Mouse (Mus musculus): ENCODE data around the gene Iqcn.

The Iqcn gene

DNA sequence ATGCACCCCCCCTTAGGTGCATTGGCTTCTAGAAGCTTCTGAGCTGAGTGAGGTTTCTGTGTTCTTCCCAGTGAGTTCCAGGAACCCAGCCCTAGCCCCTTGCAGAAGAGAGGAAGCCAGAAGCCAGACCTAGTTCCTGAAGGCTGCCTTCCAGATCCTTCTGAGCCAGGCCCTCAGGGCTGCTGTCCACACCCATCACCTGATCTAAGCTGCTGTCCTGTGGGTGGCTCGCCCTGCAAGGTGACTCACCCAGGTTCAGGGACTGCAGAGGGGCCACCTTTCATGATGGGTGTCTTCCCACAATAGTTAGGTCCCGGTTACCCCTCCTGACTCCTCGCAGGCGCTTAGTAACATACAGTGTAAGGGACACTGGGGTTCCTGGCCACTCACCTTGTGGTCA lies 23.9 kb upstream of the Iqcn start:
- no peak for DNase-seq (ENCODE audit: low read depth)

DNA sequence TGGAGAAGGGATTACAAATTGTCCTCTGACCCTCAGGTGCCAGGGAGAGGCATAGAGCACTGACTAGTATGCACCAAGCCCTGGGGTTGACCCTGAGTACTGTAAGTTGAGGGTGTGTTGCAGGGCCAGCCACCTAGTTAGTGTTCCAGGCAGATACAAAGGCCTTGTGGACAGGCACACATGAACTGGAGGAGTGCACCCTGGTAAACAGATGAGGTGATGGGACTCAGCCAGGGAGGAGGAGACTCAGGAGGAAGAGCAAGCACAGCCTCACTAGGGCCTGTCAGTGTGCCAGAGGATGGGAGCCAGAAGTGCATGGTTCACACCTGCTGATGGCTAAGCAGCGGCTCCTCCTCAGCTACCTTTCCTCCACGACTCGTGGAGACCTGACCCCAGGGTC lies 23.2 kb upstream of the Iqcn start:
- DNase-seq (ENCODE audit: low read depth), result no peak

DNA sequence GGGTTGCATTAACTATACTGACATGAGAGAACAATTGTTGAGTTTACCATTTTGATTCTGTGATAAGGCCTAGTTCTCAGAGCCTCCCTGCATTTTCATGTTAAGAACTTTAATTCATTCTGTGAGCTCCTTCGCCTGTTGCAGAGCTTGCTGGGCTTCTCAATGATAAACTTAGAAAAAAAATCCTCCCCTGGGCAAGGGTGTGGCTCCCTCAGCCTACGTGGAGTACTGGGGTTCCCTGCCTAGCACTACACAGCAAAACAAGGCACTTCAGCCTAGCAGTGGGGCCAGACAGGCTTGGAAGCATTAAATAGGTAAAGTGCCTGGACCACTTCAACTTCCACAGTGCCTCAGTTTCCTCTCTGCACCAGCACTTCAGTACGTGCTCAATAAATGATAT lies 21.8 kb upstream of the Iqcn start:
- DNase-seq (ENCODE audit: low read depth), result no peak

DNA sequence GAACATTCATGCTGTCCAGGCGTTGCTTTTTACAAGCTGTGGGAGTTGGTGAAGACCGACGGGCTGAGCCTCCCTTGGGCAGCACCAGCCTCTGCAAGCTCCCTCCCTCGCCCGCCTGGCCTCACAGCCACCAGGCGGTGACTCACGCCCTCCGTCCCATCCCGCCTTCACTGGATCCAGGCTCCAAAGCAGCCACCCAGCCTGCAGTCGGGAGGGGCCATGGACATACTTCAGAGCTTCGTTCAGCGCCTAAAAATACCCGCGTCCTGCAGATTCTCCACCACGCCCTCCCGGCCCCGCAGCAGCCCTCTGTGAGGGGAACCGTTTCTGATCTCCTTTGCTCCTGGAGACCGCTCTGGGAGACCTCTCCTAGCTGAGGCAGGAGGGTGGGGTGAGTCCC lies 21.1 kb upstream of the Iqcn start:
- no peak for DNase-seq (ENCODE audit: low read depth)

DNA sequence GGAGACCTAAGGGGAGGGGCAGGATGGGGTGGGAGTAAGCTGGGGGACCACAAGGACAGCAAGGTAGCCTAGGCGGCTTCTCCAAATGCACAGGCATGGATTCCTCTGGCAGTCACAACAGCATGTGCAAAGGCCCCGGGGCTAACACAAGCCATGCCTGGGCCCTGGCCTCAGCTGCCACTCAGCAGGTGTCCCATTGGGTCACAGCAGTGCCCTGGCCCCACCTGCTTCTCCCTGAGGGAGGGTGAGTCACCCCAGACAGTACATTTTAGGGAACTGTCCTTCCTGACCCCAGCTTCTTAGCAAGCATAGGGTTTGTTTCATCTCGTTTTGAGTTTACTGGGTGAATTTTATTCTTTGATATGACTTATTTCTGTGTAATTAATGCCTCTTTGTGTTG lies 20.6 kb upstream of the Iqcn start:
- no peak for DNase-seq (ENCODE audit: low read depth)

DNA sequence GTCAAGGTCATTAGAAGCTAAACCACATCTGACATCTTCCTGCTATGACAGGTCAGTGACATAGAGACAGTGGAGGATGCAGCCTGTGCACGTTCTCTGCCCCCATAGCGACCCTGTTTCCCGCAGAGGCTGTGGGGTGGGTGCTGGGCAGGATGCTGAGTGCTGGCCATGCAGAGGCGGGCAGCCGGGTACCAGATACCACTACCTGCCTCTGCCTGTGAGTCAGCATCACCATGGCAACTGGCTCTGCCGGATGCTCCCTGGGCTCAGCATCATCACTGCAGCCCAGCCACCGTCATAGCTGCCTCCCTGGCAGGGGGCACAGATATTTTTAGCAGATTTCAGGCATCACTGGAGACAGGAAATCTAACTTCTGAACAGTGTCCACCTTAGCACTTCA lies 19.0 kb upstream of the Iqcn start:
- DNase-seq (ENCODE audit: low read depth), result peak; percentile 52

DNA sequence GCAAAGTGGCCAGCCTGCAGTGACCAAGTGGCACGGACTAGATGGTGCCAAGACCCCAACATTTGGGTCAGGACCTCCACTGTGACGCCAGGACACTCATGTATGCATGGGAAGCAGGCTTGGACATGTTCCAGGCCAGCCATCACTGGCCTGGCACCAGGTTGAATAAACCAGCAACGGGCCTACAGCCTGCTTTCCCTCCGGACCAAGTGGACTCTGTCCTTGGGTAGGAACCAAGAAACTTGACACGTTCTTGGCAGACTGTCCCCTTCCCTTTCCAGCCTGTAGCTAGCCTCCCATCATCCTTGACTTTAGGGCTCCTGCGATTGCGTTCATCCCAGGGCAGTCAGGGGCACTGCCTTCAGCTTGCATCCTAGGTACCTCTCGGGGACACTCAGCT lies 15.7 kb upstream of the Iqcn start:
- no peak for DNase-seq (ENCODE audit: low read depth)

DNA sequence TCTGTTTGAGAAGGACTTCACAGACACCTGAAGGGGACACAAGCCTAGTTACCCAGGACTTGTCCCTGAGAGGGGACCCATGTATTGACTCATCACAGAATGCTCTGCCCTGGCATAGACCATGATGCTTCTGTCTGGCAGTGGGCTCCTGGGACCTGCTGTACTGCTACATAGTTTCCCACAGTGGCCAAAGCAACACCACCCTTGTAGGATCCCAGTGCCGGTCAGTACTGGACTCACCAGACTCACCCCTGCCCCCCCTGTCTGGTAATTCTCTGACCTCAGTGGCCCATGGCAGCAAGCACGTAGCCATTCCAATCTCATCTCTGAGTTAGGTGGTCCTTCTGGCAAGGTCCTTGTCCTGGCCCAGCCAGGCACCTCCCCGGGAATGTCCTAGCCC lies 15.1 kb upstream of the Iqcn start:
- no peak for DNase-seq (ENCODE audit: low read depth)

DNA sequence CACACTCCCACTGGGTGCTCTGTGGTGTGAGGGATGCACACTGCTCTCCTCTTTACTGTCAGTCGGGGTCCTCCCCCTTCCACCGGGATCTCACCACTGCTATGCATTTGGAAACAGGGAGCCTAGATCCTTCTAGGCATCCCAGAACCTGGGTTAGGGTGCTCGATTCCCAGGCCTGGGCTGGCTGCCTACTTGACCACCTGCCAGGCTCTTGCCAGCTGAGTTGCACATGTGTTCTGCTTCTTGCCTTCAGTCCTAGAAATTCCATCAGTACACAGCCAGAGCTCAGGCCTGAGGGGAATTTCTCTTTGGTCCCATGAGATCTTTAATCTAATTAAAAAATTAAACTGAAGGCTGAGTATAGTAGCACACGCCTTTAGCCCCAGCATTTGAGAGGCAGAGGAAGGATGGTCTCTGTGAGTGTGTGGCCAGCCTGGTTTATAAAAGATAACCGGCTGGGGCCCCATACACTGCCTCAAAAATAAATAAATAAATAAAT lies 13.3 kb upstream of the Iqcn start:
- DNase-seq (ENCODE audit: low read depth), result no peak

DNA sequence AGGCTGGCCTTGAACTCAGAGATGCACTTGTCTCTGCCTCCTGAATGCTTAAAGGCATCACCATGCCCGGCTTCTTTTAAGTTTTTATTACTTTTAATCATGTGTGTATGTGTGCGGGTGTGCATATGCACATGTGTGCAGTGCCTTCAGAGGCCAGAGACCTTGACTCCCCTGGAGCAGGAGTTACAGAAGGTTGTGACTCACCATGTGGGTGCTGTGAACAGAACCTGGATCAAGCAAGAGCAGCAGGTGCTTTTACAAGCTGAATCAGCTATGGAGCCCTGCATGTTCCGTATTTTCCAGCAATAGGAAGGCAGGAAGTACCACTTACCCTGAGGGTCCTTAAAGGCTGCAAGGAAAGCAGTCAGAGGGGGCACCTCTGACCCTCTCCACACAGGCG lies 12.0 kb upstream of the Iqcn start:
- DNase-seq (ENCODE audit: low read depth), result no peak

DNA sequence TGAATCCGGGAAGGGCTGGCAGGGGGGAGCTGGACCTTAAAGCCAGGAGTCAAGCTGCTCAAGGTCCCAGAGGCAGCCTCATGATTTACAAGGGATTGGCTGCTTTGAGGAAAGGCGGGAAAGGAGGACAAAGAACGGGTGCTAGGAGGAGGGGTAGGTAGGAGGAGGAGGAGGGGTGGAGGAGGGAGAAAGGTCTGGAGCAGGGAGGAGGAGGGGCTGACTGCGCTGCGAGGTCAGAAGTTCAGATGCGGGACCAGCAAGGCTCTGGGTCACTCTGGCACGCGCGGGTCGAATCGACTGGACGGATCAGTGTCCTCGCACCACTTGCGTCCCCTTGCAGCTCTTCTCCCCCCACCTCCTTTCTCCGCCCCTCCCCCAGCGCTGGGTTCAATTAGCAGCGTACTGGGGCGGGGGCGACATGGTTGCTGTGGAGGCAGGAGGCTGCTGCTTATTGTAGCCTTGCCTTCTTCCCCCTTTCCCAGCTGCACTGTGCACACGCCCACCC lies 11.5 kb upstream of the Iqcn start:
- no peak for DNase-seq (ENCODE audit: low read depth)

DNA sequence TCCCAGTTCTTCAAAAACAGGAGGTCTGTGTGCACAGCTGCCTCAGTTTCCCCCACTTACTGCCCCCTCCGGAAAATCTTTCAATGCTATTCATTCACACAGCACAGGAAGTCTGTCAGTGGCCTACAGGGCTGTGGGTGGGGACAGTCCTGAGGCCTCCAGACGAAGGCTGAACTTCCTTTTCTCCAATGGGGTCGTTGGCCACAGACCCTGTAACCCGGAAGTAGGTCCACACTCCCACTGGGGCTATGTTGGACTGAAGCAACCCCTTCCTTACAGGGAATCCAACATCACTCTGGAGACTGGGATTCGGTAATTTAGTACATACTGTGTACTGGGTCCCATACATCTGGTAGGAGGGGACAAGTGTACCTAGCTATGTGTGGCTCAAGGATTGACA lies 9.6 kb upstream of the Iqcn start:
- DNase-seq (ENCODE audit: low read depth), result peak; percentile 43

DNA sequence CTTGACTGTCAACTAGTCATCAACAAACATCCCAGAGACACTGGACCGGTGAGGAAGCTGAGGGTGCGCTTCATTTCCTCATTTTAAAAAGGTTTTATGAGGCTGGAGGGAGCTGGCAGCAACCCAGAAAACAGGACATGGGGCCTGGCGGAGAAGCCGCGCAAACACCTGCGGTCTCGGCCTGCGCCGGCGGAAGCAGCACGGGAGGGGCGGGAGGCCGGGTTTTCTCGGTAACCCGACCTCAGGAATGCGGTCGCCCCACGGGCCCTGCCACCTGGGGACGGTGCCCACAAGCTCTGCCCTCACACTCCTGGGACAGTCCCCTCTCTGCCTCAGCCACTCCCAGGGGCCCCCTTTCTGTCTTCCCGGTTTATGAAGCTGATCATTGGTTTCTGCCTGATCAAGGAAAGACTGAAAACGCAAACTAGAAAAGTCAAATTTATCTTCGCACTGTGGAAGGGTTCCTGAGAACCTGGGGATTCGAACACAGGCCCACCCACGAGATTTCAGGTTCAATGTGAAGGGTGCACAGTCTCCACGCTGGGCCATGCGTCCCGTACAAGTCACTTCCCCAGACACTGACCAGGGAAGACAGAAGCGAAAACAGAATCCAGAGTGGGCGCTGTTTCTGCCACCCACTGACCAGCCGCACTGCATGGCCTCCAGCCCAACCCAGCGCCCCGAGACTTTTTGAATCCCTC lies 7.8 kb upstream of the Iqcn start:
- DNase-seq (ENCODE audit: low read depth), result peak; percentile 75

DNA sequence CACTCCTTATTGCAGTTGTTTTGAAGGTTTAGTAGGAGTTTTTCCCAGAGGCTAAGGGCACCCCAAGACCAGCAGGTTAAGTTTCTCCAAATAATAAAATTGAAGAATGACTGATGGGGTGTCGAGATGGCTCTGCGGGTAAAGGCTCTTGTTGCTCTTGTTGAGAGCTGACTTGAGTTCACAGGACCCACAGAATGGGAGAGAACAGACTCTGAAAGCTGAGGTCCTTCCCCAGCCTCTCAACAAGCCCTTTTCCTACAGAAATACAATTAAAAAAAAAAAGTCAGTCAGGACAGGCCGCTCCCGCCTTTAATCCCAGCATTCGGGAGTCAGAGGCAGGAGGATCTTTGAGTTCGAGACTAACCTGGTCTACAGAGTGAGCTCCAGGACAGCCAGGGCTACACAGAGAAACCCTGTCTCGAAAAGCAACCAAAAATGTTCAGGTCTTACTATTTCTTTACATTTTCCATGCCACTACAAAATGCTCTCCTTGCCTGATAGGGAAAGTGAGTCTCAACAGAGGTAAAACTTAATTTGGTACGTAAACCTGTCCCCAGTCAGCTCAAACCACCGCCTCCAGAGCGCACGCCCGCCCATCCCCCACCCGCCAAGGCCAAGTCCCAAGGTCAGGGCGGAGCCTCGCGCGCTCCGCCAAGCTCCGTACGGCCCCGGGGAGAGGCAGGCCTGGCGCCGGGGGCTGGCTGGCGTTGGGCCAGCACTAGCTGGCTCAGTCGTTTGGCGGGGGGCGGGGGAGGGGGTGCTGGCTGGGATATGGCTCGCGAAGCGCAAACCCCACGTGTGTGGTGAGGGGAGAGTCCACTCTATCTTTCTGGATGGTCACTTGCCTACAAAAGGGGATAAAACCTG lies 7.0 kb upstream of the Iqcn start:
- DNase-seq (ENCODE audit: low read depth), result peak; percentile 90

DNA sequence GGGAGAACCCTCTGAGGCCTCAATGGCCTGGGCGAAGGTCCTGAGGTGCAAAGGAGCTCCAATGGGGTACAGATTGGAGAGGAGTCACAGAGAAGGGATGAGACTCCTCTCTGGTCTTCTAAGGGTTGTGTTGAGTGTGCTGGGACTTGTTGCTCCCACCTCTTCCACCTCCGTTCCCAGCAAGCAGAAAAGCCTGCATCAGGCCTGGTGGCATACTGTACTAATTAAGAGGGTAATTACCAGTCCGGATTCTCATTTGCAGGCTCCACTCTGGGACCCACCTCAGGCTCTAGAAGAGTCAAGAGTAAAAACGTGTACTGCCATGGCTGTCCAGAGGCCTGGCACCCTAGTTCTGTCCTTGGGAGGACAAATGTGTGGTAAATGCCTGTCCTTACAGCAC lies 6.3 kb upstream of the Iqcn start:
- DNase-seq (ENCODE audit: low read depth), result peak; percentile 52

DNA sequence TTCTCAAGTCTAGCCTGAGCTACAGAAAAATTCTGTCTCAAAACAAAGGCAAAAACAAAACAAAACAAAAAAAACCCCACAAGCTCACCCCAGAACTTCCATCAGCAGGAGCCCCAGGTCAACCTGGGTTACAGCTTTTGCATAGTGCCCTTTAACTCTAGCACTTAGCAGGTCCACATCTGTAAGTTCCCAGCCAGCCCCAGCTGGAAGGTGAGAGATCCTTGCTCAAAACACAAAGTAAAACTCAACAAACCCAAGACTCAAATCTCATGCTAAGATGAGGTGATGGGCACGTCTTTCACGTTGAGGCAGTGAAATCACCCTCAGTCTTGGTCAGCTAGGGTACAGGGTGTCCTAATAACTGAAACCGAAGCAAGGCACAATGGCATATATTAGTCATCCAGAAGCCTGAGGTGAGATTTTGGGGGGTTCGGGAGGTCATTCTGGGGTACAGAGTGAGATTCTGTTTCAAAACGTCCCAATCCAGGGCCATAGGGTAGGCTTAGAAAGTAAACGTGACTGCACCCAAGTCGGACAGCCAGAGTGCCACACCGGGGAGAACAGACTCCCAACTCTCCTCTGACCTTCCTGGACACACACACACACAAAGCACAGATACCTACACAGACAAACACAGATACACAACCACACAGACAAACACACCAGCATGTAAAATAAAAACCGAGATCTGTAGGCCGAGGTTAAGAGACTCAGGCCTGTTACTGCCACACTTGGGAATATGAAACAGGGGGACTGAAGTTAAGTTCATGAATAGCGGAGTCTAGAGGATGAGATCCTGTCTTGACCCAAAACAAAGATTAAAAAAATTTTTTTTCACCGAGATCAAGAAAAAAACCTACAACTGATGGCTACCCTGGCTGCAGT lies 5.6 kb upstream of the Iqcn start:
- peak; percentile 46 for DNase-seq (ENCODE audit: low read depth)

DNA sequence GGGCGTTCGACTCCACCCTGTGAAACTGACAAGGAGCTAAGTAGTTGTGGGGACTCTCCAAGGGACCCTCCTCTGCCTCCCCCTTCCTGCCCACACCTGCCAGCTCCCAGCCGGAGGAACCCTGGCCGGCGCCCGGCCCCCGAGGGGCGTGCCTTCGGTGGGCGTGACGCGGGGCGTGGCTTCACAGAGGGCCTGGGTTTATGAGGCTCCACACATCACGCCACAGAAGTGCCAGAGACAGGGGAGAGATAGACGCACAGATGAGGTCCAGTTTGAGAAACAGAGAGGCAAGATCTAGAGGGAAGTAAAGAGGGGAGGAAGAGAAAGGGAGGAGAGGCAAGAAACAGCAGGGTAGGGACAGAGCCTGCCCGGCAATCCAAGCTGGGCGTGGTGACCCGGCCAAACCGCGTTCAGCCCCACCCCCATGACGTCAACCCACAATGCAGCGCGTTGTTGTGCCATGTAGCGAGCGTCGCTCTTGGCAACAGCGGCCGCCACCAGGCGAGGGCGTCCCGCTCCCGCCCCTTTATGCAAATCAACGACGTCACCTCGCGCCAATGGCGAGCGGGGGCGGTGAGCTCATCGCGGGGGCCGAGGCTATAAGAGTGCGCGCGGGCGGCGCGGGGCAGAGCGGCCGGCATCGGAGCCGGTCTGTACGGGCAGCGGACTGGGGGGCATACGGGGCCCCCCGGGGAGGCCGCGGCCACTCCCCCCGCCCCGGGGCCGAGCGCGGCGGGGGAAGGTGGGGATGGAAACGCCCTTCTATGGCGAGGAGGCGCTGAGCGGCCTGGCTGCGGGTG lies 4.7 kb upstream of the Iqcn start, which contains the start of gene Jund:
Gene Jund, plus strand, starts transcription at position 640 of the 800 bp plus-strand sequence.
- peak; percentile 100 for DNase-seq (ENCODE audit: low read depth)

DNA sequence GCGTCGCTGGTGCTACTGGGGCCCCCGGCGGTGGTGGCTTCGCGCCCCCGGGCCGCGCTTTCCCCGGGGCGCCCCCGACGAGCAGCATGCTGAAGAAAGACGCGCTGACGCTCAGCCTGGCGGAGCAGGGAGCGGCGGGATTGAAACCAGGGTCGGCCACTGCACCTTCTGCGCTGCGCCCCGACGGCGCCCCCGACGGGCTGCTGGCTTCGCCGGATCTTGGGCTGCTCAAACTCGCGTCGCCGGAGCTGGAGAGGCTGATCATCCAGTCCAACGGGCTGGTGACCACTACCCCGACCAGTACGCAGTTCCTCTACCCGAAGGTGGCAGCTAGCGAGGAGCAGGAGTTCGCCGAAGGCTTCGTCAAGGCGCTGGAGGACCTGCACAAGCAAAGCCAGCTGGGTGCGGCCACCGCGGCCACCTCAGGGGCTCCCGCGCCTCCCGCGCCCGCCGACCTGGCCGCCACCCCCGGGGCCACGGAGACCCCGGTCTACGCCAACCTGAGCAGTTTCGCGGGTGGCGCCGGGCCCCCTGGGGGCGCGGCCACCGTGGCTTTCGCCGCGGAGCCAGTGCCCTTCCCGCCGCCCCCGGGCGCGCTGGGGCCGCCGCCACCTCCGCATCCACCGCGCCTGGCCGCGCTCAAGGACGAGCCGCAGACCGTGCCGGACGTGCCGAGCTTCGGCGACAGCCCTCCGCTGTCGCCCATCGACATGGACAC lies 4.0 kb upstream of the Iqcn start:
- DNase-seq (ENCODE audit: low read depth), result no peak

DNA sequence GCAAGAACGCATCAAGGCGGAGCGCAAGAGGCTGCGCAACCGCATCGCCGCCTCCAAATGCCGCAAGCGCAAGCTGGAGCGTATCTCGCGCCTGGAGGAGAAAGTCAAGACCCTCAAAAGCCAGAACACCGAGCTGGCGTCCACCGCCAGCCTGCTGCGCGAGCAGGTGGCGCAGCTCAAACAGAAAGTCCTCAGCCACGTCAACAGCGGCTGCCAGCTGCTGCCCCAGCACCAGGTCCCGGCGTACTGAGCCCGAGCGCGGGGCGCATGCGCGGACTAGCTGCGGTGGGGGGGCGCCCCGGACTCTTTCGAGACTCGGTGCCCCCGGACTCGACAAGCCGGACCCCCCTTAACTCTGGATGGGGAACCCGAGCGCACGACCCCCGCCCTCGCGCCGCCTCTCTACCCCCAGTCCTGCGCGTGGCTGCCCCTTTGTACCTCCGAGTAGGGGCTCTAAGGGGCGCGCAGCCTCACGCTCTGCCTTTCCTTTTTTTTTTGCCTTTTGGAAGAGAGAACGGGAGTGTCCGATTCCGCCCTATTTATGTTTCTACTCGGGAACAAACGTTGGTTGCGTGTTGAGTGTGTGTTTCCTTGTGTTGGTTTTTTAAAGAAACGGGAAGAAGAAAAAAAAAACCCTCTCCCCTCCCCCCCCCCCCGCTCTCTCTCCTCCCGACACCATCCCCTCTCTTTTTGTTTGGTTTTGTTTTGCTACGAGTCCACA lies 3.3 kb upstream of the Iqcn start:
- DNase-seq (ENCODE audit: low read depth), result peak; percentile 85

DNA sequence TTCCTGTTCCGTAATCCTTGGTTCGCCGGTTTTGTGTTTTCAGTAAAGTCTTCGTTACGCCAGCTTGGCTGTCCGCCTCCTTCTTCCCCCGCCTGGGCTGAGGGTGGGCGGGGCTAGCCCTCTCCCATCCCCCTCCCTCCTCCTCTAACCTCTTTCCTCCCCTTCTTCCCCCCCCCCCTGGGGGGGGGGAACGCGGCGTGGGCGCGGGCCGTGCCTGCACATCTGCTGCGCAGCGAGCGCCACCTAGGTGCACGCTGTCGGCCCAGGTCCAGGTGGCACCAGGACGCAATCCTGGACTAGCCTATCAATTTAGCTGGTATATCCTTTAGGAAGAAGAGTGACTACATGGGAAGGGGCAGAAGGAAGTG lies 2.7 kb upstream of the Iqcn start:
- peak; percentile 95 for DNase-seq (ENCODE audit: low read depth)

Data from naive thymus-derived CD4-positive, alpha-beta T cell, adult 2 months (primary cell).